Mouse (Mus musculus): ENCODE data around the gene Slc16a14. TPM values are rescaled to one million over a fixed set of nuclear protein-coding genes. Genes with fewer than 3 reads are reported as not detected.
A peak's percentile ranks its signal among the peaks of the same experiment; 100 is the strongest.

The Slc16a14 gene
- total and polyA plus RNA-seq, 2 experiments from 2014 or later, result 16.2 to 20.3 TPM

- 11% methylated on average over 7 of the region's 7 CpGs for WGBS
- H3K4me2 ChIP-seq (ENCODE audit: low read depth, low read length), result peak overlapping the region; percentile 21; the same call in 1 of the 2 replicates
- H3K36me3 ChIP-seq (ENCODE audit: insufficient read depth, low read length), result no peaks in the 10 kb centered on the region
- no peak overlapping the region for H3K4me3 ChIP-seq (ENCODE audit: low read length)
- H3K9me3 ChIP-seq (ENCODE audit: low read length), result no peaks in the 10 kb centered on the region
- no peak for TF ChIP-seq CTCF (IDR thresholded peaks at IDR 0.05; ENCODE audit: low read depth)
- ATAC-seq (peak; percentile 60), DNase-seq (ENCODE audit: low spot score) (peak; percentile 10)
- no peaks in the 10 kb centered on the region for H3K27me3 ChIP-seq (ENCODE audit: insufficient read depth, low read length)
- no peak overlapping the region for H3K27ac ChIP-seq
- H3K4me1 ChIP-seq (ENCODE audit: insufficient read depth, low read length), result no peaks in the 10 kb centered on the region
- H3K9ac ChIP-seq (replicated peaks; ENCODE audit: low read length), result no peak overlapping the region
These were observed 44.9 kb downstream of the Slc16a14 start for GRCm38 (mm10) chr1:84890005-84890393.

- Histone ChIP-seq H3K27ac (no peak overlapping the region), H3K4me3 (ENCODE audit: low read length) (no peak overlapping the region), H3K4me1 (ENCODE audit: insufficient read depth, low read length) (no peaks in the 10 kb centered on the region), H3K9ac (replicated peaks; ENCODE audit: low read length) (no peak overlapping the region), H3K4me2 (ENCODE audit: low read depth, low read length) (peak overlapping the region; percentile 21; the same call in 1 of the 2 replicates), H3K36me3 (ENCODE audit: insufficient read depth, low read length) (no peaks in the 10 kb centered on the region), H3K9me3 (ENCODE audit: low read length) (no peaks in the 10 kb centered on the region), H3K27me3 (ENCODE audit: insufficient read depth, low read length) (no peaks in the 10 kb centered on the region)
- DNase-seq (ENCODE audit: low spot score) (no peak), ATAC-seq (no peak)
- whole genome bisulfite sequencing, result 47% methylated on average over 8 of the region's 8 CpGs
- TF ChIP-seq CTCF (IDR thresholded peaks at IDR 0.05; ENCODE audit: low read depth), result no peak
These were observed 45.5 kb downstream of the Slc16a14 start for GRCm38 (mm10) chr1:84889330-84890004.

- Histone ChIP-seq H3K27ac (no peak overlapping the region), H3K4me2 (ENCODE audit: low read depth, low read length) (no peak overlapping the region), H3K27me3 (ENCODE audit: insufficient read depth, low read length) (no peaks in the 10 kb centered on the region), H3K36me3 (ENCODE audit: insufficient read depth, low read length) (no peaks in the 10 kb centered on the region), H3K4me3 (ENCODE audit: low read length) (no peak overlapping the region), H3K9ac (replicated peaks; ENCODE audit: low read length) (no peak overlapping the region), H3K4me1 (ENCODE audit: insufficient read depth, low read length) (no peaks in the 10 kb centered on the region), H3K9me3 (ENCODE audit: low read length) (no peaks in the 10 kb centered on the region)
- ATAC-seq (no peak), DNase-seq (ENCODE audit: low spot score) (no peak)
- 94% methylated on average over 6 of the region's 6 CpGs for WGBS
- TF ChIP-seq CTCF (IDR thresholded peaks at IDR 0.05; ENCODE audit: low read depth), result no peak; the same call in 1 of the 2 replicates
These were observed 49.0 kb downstream of the Slc16a14 start for GRCm38 (mm10) chr1:84885921-84886320.

- WGBS, result 83% methylated on average over 3 of the region's 3 CpGs
- no peak for DNase-seq (ENCODE audit: low spot score)
These were observed 49.8 kb downstream of the Slc16a14 start for GRCm38 (mm10) chr1:84885174-84885573.

GRCm38 (mm10) chr1:84883889-84884288 is 51.0 kb downstream of the Slc16a14 start:
- TF ChIP-seq CTCF (IDR thresholded peaks at IDR 0.05; ENCODE audit: low read depth), result no peak
- ATAC-seq (no peak), DNase-seq (ENCODE audit: low spot score) (no peak)
- H3K4me1 ChIP-seq (ENCODE audit: insufficient read depth, low read length), result no peaks in the 10 kb centered on the region
- H3K27me3 ChIP-seq (ENCODE audit: insufficient read depth, low read length), result no peaks in the 10 kb centered on the region
- 52% methylated on average over 4 of the region's 4 CpGs for WGBS
- H3K4me3 ChIP-seq (ENCODE audit: low read length), result no peak overlapping the region
- H3K9me3 ChIP-seq (ENCODE audit: low read length), result no peaks in the 10 kb centered on the region
- no peaks in the 10 kb centered on the region for H3K36me3 ChIP-seq (ENCODE audit: insufficient read depth, low read length)
- no peak overlapping the region for H3K27ac ChIP-seq
- H3K9ac ChIP-seq (replicated peaks; ENCODE audit: low read length), result no peak overlapping the region
- H3K4me2 ChIP-seq (ENCODE audit: low read depth, low read length), result no peak overlapping the region

More at GRCm38 (mm10) chr1:84885174-84885573, 49.8 kb downstream of the Slc16a14 start:
- H3K27ac ChIP-seq, result no peak overlapping the region
- no peaks in the 10 kb centered on the region for H3K27me3 ChIP-seq (ENCODE audit: insufficient read depth, low read length)
- H3K36me3 ChIP-seq (ENCODE audit: insufficient read depth, low read length), result no peaks in the 10 kb centered on the region
- TF ChIP-seq CTCF (IDR thresholded peaks at IDR 0.05; ENCODE audit: low read depth), result peak; percentile 25; the same call in 1 of the 2 replicates
- no peak for ATAC-seq
- no peak overlapping the region for H3K4me3 ChIP-seq (ENCODE audit: low read length)
- no peak overlapping the region for H3K9ac ChIP-seq (replicated peaks; ENCODE audit: low read length)
- H3K4me1 ChIP-seq (ENCODE audit: insufficient read depth, low read length), result no peaks in the 10 kb centered on the region
- H3K4me2 ChIP-seq (ENCODE audit: low read depth, low read length), result no peak overlapping the region
- no peaks in the 10 kb centered on the region for H3K9me3 ChIP-seq (ENCODE audit: low read length)

GRCm38 (mm10) chr1:84882937-84883336 is 52.0 kb downstream of the Slc16a14 start:
- Histone ChIP-seq H3K36me3 (ENCODE audit: insufficient read depth, low read length) (no peaks in the 10 kb centered on the region), H3K4me2 (ENCODE audit: low read depth, low read length) (no peak overlapping the region), H3K27me3 (ENCODE audit: insufficient read depth, low read length) (no peaks in the 10 kb centered on the region), H3K27ac (no peak overlapping the region), H3K4me1 (ENCODE audit: insufficient read depth, low read length) (no peaks in the 10 kb centered on the region), H3K9me3 (ENCODE audit: low read length) (no peaks in the 10 kb centered on the region), H3K9ac (replicated peaks; ENCODE audit: low read length) (no peak overlapping the region), H3K4me3 (ENCODE audit: low read length) (no peak overlapping the region)
- 90% methylated on average over 4 of the region's 4 CpGs for WGBS
- ATAC-seq (no peak), DNase-seq (ENCODE audit: low spot score) (no peak)
- no peak for TF ChIP-seq CTCF (IDR thresholded peaks at IDR 0.05; ENCODE audit: low read depth)

- no peak for ATAC-seq
- H3K9me3 ChIP-seq (ENCODE audit: low read length), result no peaks in the 10 kb centered on the region
- H3K9ac ChIP-seq (replicated peaks; ENCODE audit: low read length), result no peak overlapping the region
- WGBS, result 38% methylated on average over 2 of the region's 2 CpGs
- H3K4me1 ChIP-seq (ENCODE audit: insufficient read depth, low read length), result no peaks in the 10 kb centered on the region
- TF ChIP-seq CTCF (IDR thresholded peaks at IDR 0.05; ENCODE audit: low read depth), result no peak
- no peak overlapping the region for H3K4me3 ChIP-seq (ENCODE audit: low read length)
- no peak overlapping the region for H3K27ac ChIP-seq
- no peak overlapping the region for H3K4me2 ChIP-seq (ENCODE audit: low read depth, low read length)
- no peaks in the 10 kb centered on the region for H3K36me3 ChIP-seq (ENCODE audit: insufficient read depth, low read length)
- DNase-seq (ENCODE audit: low spot score), result no peak
- H3K27me3 ChIP-seq (ENCODE audit: insufficient read depth, low read length), result no peaks in the 10 kb centered on the region
These were observed 52.8 kb downstream of the Slc16a14 start for GRCm38 (mm10) chr1:84882066-84882532.

All from hindbrain, postnatal 0 days (tissue).